Mouse (Mus musculus) common myeloid progenitor, adult 5-6 weeks (primary cell): ENCODE data around the gene Synpo2. TPM values are rescaled to one million over a fixed set of nuclear protein-coding genes. Genes with fewer than 3 reads are reported as not detected.
A peak's percentile ranks its signal among the peaks of the same experiment; 100 is the strongest.
"Not testable (repeated sequence)": the region's sequence is repeated elsewhere in the genome, so short reads cannot be mapped to it uniquely, and the experiment has no call there.

ENCODE experiments used
- ATAC-seq: replicated peaks from 2 replicates; pipeline ENCODE4 v1.8.0; 2016; ENCODE audit warnings: low read depth, mild to moderate bottlenecking, moderate TSS enrichment, inconsistent platforms; ENCODE audit not compliant: poor library complexity, severe bottlenecking
- total RNA-seq: library from RNA; stranded (forward); fragments of 200-1000, 187-1606 nt; gene quantifications from 2 replicates; pipeline ENCODE4 v1.2.3, GENCODE M21; 2017

The Synpo2 gene
- total RNA-seq, 1 experiment from 2014 or later = 2.7 TPM

DNA sequence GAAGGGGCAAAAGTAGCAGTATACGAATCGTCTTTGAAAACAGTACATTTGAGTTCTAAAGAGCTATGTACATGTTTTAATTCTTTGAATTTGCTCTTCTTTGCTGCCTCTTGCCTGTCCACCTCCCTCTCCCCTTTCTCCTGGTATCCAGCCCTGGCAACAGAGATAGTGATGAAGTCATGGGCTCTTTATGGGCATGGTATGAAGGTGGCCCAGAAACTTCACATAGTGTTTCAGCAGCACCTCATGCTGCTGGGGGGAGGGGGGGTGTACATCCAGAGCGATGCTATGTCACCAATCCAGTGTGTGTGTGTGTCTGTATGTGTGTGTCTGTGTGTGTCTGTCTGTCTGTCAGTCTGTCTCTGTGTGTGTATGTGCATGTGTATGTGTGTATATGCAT, 95.8 kb downstream of the Synpo2 start:
- ATAC-seq = no peak

- ATAC-seq = no peak
These were observed 96.3 kb downstream of the Synpo2 start for GRCm38 (mm10) chr3:123139619-123140018.

GRCm38 (mm10) chr3:123138274-123139003, 97.5 kb downstream of the Synpo2 start:
- no peak for ATAC-seq

GRCm38 (mm10) chr3:123132101-123132500, 103.8 kb downstream of the Synpo2 start:
- ATAC-seq = no peak

DNA sequence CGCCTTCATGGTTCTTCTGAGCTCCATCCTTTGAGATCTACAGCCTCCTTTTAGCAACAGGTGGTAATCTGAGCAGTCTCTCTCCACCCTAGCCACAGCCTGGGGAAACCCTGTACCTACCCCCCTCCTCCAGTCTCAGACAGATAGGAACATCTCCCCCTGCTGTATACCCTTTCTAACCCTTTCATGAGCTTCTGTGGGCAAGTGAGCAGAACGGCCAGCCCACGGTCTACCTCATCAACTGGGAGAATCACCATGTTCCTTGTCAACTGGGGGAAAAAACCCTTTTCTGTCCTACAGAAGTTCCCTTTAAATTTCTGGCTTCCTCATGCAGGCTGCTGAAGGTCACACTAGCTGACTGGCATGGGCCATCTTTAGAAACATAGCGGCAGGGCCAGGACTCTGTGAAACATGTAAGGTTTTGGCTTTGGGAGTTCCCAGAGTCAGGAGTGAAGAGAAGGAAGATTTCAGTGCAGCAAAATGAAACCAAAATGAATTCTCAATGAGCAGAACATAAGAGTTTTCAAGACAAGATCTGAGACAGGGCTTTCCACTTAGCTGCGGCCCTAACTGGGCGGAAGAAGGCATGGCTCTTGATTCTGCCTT, 104.7 kb downstream of the Synpo2 start:
- ATAC-seq = no peak

- ATAC-seq = no peak
These were observed 105.4 kb downstream of the Synpo2 start for GRCm38 (mm10) chr3:123130314-123131150.

DNA sequence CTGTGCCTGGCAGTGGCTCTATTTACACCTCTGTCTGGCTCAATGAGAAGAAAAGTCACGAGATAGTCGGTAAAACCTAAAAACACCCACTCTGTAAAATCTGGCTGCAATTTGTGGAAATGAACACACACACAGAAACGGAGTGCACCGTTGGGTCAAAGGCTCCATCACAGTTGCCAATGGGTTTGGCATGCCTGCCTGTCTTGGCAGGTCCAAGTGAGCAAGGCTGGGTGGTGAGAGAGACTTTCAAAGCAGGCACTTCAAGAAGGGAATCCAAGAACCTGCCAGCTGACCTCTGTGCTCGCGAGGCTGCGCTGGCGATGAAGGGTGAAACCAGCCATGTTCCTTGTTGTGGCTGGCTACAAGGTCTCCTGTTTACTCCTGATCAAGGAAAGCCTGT, 107.2 kb downstream of the Synpo2 start:
- no peak for ATAC-seq

GRCm38 (mm10) chr3:123128091-123128490, 107.9 kb downstream of the Synpo2 start:
- no peak for ATAC-seq

GRCm38 (mm10) chr3:123126741-123127140, 109.2 kb downstream of the Synpo2 start:
- not testable (repeated sequence) for ATAC-seq

GRCm38 (mm10) chr3:123123817-123124216, 112.1 kb downstream of the Synpo2 start:
- ATAC-seq = no peak

DNA sequence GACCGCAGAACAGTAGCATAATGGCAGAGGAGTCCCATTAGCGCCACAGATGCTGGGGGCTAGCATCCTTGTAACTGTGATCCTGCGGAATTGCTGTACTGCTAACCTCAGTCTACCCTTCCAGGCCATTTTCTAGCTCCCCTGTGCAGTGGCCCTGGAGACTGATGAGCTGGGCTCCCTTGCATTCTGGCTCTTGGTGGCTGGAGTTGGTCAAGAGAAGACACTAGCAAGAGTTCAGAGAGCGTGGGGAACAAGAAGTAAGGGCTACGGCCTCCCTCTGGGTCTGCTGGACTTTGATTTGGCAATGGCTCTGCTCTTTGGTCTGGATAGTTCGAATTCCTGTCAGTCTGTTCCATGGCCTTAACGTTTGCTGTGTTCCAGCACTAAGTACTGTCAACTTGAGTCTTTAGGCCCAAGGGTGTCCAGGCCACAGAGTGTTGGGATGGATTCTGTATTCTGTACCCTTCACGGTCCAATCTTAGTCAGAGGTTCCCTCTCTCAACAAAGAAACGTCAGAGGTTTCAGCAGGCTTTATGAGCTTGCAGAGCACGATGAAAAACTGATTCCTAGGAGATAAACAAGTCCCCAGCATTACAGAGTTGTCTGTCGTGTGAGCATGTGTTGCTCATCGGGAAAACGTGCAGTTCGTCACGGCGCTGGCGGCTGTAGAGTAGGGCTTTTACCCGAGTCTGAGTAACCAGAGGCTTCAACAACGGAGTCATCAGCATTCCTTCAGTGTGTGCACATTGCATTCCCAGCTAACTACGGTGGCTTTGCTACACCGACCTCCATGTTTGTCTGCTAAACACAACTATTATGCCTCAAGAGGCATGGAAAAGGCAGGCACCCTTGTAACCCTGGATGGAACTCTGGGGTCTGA, 113.6 kb downstream of the Synpo2 start:
- ATAC-seq = no peak

- ATAC-seq = peak; percentile 83
These were observed 119.0 kb downstream of the Synpo2 start for GRCm38 (mm10) chr3:123116903-123117302.

DNA sequence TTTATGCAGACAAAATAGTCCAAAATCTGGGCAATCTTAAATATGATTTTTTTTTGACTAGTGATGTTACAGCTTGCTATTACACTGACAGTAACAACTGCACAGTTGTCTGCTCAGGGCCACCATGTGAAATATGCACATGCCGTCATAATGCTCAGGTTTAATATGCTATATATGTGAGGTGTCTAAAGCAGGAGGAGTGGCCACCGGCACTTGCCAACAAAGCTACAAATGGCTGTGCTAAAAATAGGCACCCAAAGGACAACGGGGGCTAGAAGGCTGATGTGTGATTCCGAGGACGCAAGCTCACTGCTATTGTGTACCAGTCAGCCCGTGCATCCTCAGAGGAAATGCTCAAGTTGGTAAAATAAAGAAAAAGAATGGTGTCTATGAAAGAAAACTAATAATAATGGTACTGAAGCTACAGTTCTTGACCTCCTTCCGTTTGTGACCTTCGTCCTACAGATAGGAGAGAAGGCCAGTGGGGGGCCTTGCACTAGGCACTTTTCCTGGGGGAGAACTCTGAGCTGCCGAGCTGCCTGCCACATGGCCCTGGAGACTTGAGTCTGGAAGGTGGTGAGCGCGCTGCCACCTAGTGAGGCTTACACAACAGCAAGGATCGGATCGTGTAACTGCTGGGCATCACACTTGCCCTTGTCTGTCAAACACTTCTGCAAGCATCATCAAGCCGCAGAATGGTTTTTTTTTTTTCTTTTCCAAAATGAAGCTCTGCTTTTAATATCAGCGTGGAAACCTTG, 120.0 kb downstream of the Synpo2 start:
- peak; percentile 83 for ATAC-seq

DNA sequence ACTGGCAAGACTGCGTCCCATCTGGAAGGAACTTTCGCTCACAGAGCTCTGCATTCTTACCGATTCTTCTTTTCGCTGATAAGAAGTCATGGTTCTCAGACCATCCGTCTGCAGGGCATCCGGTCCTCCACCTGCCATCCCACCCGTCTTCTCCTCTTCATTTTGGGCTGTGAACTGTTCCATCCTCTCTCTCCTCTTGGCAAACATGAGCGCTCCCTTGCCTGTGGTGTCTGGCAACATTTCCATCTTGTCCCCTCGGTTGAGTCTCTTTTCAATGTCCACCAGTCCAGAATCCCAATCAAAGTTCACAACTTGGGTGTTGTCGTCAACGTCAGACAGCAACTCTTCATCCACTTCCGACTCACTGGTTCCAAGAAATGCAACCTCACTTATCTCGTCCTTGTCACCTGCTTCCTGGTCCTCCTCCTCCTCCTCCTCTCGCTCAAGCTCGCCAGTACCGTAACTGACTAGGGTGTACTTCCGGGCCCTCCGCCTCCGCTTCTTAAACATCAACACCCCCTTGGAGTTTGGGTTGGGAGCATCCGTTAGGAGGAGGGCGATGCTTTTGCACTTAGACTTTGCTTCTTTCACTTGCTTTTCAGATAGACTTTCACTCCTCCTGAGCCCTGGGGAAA, 121.8 kb downstream of the Synpo2 start:
- 0 out of 2 replicates have a peak, but pooled peaks have one; percentile 26 for ATAC-seq

GRCm38 (mm10) chr3:123112781-123113180, 123.2 kb downstream of the Synpo2 start:
- no peak for ATAC-seq

GRCm38 (mm10) chr3:123111071-123111711, 124.8 kb downstream of the Synpo2 start:
- ATAC-seq = no peak

- ATAC-seq = no peak
These were observed 128.0 kb downstream of the Synpo2 start for GRCm38 (mm10) chr3:123107830-123108549.

GRCm38 (mm10) chr3:123104325-123104724, 131.6 kb downstream of the Synpo2 start:
- ATAC-seq = no peak
